Mouse (Mus musculus) adrenal gland, postnatal 14 days (tissue): ENCODE measurements around the gene Rdh5. TPM values are rescaled to one million over a fixed set of nuclear protein-coding genes. Genes with fewer than 3 reads are reported as not detected.

ENCODE experiments used
- DNase-seq: peaks from one replicate; pipeline ENCODE4 v3.0.0; 2021; ENCODE audit warnings: mixed read lengths
- total RNA-seq: library from RNA; stranded (reverse); gene quantifications from 2 replicates; pipeline ENCODE4 v1.2.3, GENCODE M21; 2021

Gene Rdh5
- total RNA-seq, 1 experiment from 2014 or later: 15.5 TPM

- DNase-seq: peak; percentile 47
Measured at GRCm38 (mm10) chr10:128929638-128930378, 7.1 kb upstream of the Rdh5 start.

DNA sequence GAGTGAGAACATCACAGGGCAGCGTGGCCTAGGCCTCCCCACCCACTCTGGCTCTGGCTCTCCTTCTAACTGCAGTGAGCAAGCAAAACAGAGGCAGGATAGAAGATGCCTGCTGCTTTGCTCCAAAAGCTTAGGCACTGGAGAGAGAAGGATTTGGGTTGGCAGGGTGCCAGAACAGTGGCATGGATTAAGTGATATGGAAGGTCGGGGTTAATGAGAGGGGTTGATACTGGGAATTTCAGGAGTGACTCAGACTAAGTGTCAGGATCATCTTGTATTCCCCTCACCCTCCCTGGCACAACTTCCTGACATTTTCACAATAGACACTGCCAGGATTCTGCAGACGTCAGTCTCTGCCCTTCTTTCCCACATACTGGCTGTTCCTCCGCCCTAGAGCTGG lies 5.7 kb upstream of the Rdh5 start:
- no peak for DNase-seq

DNA sequence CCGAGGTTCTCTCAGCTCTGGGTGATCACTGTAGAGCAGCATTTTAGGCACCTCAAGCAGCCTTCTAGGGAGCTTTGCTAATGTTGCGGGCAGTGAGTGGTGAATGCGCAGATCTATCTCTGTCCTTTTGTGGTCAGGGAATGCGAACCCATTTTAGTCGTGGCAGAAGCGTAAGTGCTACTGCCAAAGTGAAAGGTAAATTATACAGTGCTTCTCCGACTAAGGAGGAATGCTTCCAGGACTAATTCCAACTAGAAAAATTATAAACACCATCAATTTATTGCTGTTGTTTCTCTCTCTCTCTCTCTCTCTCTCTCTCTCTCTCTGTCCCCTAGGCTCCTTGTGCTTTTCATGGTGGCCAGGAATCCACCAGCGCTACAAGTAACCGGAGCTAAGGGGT lies 1.2 kb upstream of the Rdh5 start, which contains the start of gene Bloc1s1:
TSS of gene Bloc1s1 (minus strand) at position 101 of the 400 bp plus-strand sequence.
- no peak for DNase-seq

GRCm38 (mm10) chr10:128923013-128923691 lies 464 bp upstream of the Rdh5 start:
- DNase-seq: peak; percentile 99

DNA sequence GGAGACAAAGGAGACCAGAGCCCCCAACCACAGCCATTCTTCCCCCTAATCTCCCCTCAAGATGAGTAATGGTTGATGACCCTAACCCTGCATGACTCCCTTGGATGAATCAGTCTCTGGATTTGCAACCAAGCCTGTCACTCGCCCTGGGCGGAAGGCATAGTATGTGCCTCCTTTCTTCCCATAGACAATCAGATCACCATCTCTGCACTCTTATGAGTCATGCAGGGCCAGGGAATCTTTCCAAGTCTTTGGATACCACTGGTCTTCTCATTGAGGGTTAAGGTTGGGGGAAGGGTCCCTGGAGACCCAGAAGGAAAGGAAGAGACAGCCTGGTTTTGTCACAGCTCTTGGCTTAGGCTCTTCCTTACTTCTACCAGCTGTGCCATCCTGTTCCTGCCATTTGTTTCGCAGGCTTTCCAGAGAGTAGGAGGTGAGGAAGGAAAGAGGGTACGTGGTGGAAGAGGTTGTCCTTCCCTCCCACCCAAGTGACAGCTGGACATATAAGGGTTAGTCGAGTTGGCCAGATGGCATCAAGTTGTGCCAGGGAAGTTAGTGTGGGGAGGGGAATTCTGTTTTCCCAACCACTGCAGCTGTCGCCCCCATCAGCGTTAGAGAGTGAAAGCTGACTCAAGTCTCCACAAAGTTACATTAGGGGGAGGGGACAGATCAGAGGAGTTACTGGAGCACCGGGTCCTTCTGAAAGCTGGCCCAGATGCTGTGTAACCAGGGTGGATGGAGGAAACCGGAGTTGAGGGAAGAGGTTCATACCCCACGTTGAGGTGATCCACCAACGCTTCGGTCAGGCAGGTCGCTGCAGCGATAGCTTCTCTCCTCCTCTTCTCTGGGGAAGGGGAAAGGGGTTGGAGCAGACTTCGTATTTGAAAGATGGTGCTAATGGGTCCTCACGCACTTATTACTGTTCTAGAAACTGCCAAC lies 536 bp downstream of the Rdh5 start:
- peak; percentile 63 for DNase-seq

DNA sequence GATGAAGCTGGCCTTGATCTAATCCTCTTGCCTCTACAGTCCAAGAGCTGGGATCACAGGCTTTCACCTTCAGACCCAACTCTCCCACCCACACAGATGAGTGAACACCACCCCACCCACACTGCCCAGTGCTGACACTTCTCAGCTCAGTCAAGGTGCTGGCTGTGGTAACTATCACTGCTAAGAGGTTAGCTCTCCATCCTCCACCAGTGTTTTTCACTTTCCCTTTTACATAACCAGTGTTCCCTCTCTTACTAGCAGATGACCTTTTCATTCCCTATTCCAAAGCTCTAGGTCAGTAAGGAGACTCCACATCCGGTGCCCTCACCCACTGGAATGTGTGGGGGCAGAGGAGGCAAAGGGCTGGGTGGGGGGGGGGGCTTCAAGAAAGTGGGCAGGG lies 1.4 kb downstream of the Rdh5 start:
- no peak for DNase-seq

- peak; percentile 53 for DNase-seq
Measured at GRCm38 (mm10) chr10:128920736-128921161, 1.9 kb downstream of the Rdh5 start.

DNA sequence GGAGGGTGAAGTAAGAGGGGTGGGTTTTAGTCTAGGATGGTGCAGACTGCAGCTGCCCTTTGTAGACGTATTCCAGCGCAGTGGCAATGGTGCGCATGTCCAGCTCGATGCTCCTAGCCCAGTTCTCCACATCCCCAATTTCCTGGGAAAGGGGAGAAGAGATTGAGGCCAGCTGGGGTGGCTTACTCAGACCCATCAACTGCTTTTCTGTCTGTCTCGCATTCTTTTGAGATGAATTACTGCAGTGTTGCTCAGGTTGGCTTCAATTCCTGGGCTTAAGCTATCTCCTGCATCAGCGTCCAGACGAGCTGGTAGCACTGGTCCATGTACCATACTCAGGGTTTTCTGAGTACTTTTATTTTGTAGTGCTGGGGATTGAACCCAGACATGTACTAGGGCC lies 2.7 kb downstream of the Rdh5 start:
- no peak for DNase-seq

DNA sequence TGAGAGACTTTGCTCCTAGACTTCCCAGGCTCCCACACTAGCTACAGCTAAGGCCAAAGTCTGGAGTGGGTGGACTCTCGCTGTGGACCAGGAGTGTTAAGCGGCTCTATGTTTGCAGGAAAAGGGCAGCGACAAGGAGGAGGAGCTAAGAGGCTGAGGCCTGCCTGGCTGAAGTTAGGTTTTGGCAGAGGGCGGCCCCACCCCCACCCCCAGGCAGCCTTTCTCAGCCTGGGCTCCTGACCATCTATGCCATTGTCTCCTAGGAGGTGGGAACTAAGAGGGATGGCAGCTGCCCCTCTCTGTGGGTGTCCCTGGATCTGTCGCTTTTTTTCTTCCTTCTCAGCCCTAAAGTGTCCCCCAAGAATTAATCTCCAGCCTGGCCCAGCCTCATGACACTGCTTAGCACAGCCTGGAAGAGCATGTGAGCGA lies 3.5 kb downstream of the Rdh5 start:
- DNase-seq: no peak

DNA sequence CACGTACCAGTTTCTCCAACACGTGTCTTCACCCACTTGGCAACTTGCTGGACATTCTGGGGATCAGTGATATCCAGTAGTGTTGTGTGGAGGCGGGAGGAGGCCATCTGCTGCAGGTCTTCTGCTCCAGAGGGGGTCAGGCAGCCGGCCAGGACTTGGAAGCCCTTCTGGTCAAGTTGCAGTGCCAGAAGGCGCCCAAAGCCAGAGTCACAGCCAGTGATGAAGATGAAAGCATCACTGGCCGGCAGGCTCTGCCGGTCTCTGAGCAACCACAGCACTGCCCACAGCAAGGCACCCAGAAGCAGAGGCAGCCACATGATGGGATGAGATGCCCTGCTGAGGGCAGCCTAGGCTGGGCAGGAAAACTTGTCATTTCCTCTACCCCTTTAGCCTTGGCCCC lies 4.4 kb downstream of the Rdh5 start:
- peak; percentile 40 for DNase-seq

GRCm38 (mm10) chr10:128917400-128917799 lies 5.3 kb downstream of the Rdh5 start:
- no peak for DNase-seq

DNA sequence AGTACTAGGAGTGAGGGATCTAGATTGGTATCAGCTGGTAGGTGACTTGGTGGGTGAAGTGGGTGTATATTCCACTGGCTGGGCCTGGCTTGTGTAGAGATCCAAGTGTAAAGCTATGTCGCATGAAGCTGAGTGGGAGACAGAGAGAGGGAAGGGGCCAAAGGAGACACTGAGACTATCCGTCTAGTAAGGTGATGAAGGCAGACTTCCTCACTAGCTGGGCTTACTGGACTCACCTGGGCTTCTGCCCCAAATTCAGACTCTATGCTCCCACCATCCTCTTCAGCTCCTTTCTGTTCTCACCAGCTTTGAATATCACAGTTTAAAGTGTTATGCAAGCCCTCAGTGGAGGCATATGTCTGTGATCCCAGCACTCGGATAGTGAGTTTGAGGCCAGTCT lies 6.0 kb downstream of the Rdh5 start:
- no peak for DNase-seq

- no peak for DNase-seq
Measured at GRCm38 (mm10) chr10:128915550-128915949, 7.1 kb downstream of the Rdh5 start.

GRCm38 (mm10) chr10:128913696-128914095 lies 9.0 kb downstream of the Rdh5 start:
- DNase-seq: no peak

- DNase-seq: peak; percentile 94
Measured at GRCm38 (mm10) chr10:128913219-128913618, 9.5 kb downstream of the Rdh5 start.

- no peak for DNase-seq
Measured at GRCm38 (mm10) chr10:128912791-128913190, 9.9 kb downstream of the Rdh5 start.

DNA sequence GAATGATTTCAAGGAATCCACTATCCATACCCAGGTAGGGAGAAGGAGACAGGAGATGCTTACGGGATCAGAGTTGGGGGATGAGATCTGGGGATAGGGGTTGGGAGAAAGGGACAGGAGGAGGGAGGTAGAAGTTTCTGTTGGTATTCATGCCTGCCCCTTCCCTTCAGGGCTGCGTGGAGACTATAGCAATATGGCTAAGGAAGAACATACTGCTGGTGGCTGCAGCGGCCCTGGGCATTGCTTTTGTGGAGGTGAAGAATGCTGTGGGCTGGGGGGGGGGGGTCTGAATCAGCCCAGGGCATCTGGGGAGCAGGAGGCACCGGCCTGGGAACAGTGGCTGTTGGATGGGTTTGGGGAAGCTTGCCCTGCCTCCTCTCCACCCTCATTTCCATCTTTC lies 10.4 kb downstream of the Rdh5 start:
- DNase-seq: no peak

GRCm38 (mm10) chr10:128911430-128911829 lies 11.3 kb downstream of the Rdh5 start:
- DNase-seq: no peak

DNA sequence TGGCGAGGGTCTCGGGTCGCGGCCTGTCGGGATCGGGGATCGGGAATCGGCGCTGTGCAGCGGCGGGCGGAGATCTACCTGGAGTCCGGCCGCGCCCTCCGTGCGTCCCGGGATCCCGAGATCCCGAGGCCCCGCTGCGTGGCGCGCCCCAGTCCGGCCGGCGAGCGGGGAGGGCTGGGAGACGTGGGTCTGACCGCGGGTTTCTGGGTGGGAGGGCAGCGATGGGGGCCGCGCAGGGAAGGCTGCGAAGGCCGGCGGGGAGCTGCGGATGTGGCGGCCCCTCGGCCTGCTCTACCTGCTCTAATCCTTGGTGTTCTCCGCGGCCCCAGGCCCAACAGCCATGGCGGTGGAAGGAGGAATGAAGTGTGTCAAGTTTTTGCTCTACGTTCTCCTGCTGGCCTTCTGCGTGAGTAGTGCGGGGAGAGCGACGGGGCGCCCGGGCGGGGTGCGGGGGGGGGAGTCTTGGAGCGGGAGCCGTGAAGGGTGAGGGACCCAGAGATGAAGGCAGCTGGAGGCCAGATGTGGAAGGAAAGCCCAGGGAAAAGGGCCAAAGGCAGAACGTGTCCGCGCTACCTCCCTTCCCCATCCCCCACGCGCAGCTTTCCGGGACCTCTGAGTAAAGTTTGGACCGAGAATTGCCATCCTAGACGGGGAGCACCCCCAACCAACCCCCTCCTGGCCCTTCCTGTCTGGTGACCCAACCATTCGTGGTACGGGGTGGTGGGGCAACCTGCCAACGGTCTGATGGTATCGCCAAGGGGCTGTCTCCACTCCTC lies 12.4 kb downstream of the Rdh5 start:
- DNase-seq: peak; percentile 69

DNA sequence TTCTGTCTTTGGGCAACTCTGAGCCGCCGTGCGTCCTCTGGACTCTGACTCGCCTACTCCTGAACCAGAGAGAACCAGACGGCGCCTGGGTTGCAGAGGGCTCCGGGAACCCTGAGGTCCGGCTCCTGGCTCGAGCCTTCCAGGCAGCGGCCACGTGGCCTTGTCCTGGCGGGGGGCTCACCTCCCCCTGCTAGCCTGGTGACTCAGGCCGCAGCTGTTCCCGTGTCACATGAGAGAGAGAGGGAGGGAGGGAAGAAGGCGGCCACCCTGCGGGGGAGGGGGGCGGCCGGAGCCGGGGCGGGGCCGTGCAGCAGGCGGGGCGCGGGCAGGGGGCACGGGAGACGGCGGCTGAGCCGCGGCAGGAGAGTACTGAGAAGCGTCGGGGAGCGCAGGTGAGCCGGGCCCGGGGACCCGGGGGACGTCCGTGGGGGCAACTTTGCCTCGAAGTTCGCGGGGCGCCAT lies 13.1 kb downstream of the Rdh5 start:
- DNase-seq: peak; percentile 95

DNA sequence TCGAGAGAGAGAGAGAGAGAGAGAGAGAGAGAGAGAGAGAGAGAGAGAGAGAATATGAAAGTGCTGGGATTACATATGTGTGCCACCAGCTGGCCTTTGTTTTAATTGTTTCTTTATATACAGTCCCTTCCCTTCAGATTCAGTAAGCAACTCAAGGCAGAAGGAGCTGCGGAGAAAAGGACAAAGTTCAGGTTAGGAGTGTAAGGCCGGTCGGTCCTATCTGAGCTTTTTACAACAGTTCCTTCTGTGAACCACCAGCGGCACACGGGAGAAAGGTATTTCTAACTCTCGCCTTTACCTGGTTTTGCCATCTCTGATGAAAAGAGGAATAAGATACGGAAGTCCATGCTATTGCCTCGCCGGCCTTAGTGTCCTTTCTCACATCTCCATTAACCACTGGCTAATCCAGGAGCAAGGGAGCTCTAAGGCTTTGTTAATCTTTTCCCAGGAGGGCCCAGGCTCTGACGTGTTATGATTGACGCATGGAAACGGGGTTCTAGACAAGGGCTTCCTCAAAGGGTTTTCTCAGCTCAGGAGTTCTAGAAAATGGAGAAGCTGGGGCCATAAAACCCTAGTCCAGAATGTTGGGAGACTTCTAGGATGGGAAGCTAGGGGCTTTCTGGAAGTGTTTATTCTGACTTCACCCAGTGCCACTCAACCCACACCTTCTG lies 13.8 kb downstream of the Rdh5 start:
- DNase-seq: no peak
